Mouse (Mus musculus) gastrocnemius, postnatal 10 days (tissue): Measurements from ENCODE around the gene Kcnmb3. TPM values are rescaled to one million over a fixed set of nuclear protein-coding genes. Genes with fewer than 3 reads are reported as not detected.

Experiments
- DNase-seq: peaks from one replicate; pipeline ENCODE4 v3.0.0; 2021; ENCODE audit warnings: mixed read lengths
- total RNA-seq, 2 experiments: library from RNA; stranded (reverse); gene quantifications; 2 replicates each; pipeline ENCODE4 v1.2.3; 2021

Gene Kcnmb3
- total RNA-seq, 2 experiments from 2014 or later = 0.25 TPM; not detected in 1

DNA sequence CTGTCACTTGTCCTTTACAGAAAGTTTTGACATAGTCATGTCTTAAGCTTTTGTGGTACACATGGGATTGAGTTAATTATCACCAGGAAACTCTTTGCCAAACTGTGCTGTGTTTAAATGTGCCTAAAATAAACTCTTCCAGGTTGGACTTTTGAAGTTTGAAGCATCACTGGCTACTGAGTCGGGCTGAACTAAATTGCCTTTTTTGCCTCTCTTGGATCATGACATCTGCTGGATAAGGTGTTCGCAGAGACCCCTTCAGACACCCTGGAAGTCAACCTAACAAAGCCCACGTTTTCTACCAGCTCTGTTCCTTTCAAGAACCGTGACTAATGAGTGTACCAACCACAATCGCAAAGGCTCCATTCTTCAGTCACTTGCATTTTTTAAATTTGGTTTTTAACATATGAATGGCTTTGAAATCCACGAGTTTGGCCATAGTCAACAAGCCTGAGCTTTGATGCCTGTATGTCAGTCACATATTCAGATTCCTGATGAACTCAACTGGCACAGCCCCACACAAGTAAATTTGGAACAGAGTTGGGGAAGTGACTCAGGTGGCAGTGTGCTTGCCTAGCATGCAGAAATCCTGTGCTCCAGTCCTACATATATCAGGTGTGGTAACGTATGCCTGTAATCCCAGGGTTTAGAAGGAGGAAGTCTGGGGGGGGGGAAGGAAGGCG is 3.2 kb upstream of the Kcnmb3 start:
- DNase-seq = no peak

DNA sequence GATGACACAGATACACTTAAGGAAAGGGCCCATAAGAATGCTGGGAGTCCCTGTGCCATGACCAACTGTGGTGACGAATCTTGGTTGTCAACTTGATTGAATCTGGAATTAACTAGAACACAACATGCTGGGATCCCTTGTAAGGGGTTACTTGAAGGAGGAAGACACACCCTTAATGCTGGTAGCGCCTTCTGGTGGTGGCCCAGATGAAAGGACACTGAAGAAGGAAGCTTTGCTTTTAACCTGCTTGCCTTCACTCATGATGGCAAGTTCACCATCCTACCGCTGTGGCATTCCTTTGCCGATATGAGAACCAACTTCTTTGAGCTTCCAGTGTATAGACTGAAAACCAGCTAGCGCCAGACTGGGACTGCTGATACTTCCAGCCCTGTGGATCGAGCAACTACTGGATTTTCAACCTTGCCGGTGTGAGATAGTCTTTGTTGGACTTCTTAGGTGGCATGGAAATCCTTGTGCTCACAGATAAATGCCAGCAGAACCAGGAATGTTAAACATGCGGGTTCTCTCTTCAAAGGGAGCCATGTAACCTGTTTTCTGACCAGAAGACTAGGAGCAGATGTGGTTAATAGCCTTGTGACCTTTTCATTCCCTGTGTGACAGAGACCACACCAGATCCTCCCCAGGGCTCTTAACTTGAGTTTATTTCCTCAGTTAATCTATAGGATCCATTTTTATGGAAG is 2.5 kb upstream of the Kcnmb3 start:
- no peak for DNase-seq

DNA sequence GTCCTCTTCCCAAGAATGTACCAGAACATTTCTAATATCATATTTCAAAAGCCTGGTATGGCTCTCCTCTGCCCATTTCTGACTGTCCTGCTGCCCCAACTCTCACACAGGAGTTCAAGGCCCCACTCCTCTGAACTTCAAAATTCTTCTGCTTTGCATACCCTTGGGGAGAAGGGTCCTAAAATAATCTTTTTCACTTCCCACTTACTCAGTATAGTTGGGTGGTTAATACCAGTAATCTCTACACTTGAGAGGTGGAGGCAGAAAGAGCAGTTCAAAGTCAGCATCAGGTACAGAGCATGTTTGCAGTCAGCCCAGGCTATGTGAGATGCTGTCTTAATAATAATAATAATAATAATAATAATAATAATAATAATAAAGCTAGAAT is 1.1 kb downstream of the Kcnmb3 start:
- DNase-seq = no peak

DNA sequence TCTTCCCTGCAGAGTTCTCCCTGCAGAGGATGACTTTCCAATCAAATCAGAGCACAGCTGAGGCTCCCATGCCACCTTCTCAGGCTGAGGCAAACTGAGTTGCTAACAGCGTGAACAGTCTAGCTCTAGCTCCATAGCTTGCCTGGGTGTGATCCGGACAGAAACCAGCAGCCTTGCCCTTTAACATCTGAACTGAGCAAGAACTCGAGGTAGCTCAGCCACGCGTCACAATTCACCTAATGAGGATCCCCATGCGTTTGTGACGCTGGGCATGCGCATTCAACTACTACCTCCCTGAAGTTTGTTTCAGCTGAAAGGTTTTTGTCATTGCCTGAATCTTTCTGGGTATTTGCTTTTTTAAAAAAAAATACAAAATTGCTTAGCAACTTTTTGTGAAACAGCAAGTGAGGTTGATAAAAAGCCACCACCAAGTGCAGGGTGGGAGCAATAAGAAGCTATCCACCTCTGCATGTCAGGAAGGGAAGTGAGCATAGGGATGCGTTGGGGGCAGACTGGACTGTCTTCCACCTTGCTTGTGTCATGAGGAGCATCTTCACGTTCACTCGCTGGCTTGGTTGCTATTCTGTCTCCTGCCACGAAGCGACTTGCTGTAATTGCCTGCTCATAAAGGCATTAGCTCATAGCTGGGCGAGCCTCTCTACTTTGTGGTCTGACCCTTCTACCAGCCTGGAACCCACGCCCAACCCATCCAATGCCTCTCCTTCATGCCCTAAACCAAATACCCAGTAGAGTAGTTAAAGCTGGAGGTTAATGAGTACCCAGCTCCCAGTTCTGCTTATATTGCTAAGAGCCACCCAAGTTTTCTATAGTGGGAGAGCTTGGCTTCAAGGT is 1.7 kb downstream of the Kcnmb3 start:
- DNase-seq = no peak

DNA sequence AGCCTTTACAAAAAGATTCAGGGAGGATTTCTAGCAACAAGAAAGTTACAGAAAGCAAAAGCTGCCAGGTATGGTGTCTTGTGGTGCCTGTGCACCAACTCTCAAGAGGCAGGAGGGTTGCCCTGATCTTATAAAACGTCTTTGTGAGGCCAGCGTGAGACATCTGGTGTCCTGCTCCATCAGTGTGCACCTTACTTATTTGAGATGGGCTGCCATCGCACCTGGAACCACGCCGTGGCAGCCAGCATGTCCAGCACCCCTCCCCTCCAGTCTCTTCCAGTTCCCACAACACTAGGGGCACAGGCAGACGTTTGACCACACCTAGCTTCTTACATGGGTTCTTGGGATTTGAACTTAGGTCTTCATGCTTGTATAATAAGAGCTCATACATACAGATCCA is 3.9 kb downstream of the Kcnmb3 start:
- DNase-seq = no peak

DNA sequence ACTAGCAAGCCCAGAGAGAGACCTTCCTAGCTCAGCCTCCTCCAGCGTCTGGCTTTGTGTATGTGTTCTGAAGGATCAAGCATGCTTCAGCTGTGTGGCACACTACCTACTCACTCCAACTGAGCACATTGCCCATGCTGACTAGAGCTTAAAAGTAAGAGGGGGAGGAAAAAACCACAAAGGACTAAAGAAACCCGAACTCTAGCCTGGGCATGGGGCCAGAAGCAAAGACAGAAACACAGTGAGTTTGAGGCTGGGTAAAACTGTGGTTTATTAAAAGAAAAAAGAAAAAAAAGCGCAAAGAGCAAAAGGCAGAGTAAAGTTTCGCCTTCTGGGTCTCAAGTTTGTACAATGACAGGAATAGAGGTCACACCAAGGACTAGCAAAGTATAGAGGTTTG is 5.5 kb downstream of the Kcnmb3 start:
- DNase-seq = no peak

DNA sequence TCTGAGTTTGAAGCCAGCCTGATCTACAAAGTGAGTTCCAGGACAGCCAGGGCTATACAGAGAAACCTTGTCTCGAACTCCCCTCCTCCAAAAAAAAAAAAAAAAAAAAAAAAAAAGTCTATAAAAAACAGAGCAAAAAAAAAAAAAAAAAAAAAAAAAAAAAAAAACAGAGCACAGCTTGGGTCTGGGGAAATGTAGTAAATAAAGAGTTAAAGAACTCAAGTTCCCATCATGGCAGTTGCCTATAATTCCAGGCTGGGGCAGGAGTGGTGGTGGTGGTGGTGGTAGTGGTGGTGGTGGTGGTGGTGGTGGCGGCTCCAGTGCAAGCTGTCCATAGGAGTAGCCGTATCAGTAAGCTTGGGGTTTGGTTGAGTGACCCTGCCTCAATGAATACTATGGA is 9.0 kb downstream of the Kcnmb3 start:
- DNase-seq = no peak

DNA sequence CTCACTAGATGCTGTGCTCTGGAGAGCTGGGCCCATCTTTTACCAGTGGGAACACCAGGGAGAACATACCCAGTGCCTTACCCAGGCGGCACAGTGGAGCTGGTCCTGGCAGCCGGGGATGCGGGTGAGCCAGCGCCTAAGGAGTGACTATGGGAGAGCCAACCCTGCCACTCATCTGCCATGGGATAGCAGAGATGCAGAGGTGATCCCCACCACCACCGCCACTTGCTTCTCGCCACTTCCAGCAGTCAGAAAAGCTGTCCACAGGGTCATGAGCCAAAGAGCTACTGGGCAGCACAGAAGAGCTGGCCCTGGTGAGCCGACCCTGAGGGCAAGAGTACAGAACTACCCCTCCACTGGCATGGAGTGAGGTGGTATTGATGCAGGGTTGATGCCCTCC is 12.1 kb downstream of the Kcnmb3 start:
- no peak for DNase-seq

DNA sequence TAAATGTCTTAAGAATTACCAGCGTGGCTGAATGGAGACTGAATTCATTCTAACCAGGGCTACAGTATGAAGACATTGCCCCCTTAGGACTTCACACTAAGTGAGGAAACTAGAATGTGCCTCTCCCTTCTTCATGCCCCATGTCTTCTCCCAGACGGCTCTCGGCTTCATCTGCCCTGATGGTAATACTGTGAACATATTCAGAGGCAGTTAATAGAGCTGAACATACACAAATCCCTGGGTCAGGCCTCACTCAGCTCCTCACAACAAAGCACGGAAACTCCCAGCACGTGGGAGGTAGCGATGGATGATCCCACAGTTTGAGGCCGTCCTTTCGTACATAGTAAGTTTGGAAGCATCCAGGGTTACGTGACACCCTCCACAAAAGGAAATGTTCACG is 18.8 kb downstream of the Kcnmb3 start:
- no peak for DNase-seq

DNA sequence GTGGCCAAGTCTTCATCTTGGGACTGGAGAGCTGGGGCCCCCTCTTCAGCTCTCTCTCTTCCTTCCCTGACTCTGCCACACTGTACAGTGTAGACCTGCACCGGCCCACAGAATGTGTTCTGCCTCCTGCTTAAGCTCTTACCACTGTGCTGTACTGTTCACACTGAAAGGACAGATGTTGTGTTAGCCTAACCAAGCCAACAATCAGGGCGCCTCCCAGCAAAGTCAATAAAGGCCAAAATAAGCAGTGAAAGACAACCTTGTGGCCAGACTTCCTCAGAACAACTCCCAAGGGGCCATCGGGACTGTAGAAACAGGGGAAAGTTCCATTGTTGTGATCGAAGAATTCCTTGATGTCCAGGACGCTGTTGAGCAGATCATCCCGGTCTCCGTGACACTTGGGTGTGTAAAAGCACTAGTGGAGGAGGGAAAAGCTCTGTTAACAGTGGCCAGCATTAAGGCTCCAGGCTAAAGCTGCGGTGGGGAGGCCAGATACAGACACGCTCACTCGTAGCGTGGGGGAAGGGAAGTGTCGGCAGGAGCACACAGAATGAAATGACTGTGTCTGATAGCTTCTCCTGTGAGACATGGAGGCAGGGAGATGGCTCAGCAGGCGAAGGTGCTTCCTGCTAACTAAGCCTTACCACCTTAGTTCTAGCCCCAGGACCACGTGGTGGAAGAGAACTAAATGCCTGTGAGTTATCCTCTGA is 19.7 kb downstream of the Kcnmb3 start:
- no peak for DNase-seq

DNA sequence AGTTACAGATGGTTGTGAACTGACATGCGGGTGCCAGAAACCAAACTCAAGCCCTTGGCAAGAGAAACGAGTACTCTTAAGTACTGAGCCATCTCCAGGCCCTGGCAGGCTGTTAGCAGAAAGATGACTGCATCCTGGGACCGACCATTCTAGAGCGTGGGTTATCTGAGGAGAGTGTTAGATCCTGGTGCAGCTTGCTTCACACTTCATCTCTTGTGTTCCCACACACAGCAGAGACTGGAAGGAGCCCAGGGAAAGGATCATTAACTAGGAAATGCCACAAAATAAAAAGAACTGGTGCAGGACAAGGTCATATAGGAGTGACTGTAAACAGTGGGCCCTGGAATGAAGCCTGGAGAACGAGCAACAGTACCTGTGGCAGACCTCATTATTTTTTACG is 20.9 kb downstream of the Kcnmb3 start:
- peak; percentile 17 for DNase-seq

DNA sequence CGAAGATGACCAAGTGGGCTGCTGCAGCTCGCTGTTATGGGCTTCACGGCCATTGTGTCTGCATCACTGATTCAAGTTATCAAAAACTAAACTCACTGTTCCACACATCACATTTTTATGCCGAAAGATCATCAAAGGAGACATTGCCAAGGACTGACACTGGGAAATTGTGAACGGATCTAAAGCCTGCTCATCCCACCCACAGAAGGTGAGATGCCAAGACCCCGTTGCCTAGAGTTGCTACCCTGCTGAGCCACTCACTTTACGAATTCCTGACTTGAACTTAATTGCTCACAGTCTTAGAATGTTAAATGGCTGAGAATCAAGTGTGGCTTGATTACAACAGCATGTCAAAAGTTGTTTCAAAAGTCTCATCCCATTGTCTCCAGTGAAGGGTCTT is 21.6 kb downstream of the Kcnmb3 start:
- no peak for DNase-seq

DNA sequence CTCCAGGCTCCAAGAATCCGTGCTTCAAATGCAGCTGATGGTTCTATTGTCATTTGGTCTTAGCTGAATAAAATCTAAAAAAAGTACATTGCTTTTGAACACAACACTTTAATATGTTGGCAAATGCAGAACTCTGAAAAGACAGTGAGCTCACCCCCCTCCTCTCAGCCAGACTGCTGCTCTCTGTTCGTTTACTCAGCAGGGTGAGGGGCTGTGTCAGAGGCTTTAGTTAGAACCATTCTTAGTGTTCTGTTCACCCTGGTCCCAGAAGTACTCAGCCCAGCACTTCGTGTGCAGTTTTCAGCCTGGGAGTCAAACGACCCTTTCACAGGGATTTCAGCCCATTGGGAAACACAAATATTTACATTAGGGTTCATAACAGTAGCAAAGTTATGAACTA is 23.6 kb downstream of the Kcnmb3 start:
- no peak for DNase-seq

DNA sequence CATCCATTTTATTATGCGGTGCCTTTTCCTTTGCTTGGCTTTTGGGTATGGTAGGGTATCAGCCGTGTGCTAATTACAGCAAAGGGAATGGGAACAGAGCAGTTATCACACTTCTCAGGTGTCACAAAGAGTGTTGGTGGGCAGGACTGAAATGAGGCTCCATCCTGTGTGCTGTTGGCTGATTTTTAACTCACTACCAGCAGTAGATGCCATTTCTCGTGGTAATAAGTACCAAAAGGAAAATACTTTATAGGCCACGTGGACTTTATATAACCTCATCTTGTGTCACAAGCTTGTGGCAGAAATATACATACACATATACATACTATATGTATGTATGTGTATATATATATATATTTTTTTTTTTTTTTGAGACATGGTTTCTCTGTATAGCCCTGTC is 24.7 kb downstream of the Kcnmb3 start:
- DNase-seq = no peak

DNA sequence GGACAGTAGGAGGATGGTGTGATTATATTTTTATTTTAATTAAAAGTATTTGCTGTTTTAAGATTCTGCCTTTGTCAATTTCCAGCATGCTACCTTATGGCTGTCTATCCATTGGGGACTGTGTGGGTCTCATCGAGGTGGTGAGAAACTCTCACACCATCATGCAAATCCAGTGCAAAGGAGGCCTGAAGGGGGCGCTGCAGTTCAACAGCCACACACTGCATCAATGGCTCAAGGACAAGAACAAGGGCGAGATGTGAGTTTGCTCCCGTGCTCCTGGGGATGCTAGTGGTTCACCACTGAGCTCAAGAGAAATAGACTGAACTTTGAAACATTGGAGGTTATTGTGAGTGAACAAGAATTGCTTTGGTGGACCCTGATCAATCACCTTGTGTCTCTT is 32.3 kb downstream of the Kcnmb3 start:
- peak; percentile 58 for DNase-seq

DNA sequence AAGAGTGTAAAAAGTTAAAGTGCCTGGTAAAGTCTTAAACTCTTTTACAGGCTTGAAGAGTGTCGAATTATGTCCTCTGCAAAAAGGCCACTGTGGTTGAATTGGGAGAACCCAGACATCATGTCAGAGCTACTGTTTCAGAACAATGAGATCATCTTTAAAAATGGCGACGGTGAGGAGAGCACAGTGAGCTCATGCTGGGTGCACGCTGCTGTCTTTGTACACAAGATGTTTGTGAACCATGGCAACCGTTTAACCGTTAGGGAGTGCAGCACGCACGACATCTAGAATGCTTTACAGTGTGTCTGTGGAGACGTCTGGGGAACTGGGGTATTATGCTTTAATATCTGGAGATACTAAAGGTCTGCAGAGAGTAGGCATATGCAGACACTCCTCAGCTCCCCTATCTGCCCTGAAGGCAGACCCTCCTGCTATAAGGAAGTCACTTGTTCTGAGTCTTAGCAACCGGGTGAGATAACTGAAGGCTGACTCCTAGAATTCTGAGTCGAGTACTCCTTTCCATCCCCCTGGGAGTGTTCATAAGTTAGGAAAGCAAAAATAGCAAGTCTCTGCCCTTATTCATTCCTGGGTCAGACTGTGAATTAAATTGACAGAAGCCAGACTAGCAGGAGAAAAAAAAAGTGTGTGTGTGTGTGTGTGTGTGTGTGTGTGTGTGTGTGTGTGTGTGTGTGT is 37.6 kb downstream of the Kcnmb3 start:
- DNase-seq = no peak

DNA sequence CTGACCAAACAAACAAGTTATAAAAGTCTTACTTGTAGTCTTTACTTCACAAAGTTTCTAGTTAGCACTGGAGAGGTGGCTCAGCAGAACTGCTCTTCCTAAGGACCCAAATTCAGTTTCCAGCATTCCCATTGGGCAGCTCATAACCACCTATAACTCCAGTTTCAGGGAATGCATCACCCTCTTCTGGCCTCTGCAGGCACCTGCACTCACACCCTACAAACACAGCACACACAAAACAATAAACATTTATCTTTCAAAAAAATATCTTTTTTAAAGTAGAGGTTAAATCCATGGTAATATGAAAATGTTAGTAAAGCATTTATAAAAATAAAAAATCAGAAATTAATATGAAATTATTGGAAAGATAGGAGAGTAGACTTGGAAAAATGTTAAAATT is 50.3 kb downstream of the Kcnmb3 start:
- DNase-seq = no peak

DNA sequence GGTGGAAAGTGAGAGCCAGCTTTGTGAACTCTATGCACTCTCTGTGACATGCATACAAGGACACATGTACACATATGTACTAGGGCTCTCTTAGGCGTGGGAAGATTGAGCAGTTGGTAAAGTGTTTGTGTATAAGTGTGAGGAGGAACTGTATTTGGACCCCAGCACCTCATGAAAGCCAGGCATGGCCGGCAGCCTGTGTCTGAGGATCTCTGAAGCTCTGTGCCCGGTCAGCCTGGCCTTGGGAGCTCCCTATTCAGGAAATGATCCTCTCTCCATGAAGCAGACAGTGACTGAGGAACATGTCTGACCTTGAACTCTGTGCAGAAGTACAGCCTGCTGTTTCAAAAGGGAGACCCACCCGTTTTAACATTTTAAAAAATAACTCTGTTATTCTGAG is 53.3 kb downstream of the Kcnmb3 start:
- DNase-seq = no peak

DNA sequence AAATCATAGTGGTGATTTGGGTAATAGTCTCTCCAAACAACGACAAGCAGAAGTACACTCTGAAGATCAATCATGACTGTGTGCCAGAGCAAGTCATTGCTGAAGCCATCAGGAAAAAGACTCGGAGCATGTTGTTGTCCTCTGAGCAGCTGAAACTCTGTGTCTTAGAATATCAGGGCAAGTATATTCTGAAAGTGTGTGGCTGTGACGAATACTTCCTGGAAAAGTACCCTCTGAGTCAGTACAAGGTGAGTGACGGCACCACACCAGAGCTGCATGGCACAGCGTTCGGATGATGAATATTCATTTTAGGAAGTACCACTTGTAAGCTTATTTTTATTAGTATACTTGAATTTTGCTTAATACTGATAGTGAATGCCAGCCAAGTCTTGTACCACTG is 54.2 kb downstream of the Kcnmb3 start:
- no peak for DNase-seq

DNA sequence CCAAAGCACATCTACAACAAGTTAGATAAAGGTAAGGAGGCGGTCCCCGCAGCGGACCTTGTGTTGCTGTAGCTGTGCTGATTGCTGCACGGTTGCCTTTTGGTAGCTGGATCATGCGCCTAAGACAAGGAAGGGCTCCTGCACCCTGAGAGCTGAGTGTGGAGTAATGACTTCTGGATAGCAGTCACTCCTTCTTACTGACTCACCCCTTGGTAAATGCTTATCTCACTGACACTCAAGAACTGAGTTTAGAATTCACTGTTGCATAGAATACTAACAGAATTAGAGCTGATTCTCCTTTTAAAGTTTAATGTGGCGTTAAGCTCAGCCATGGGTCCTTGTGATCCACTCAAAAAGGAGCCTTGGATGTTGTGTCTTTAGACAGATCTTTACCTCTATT is 54.7 kb downstream of the Kcnmb3 start:
- no peak for DNase-seq

DNA sequence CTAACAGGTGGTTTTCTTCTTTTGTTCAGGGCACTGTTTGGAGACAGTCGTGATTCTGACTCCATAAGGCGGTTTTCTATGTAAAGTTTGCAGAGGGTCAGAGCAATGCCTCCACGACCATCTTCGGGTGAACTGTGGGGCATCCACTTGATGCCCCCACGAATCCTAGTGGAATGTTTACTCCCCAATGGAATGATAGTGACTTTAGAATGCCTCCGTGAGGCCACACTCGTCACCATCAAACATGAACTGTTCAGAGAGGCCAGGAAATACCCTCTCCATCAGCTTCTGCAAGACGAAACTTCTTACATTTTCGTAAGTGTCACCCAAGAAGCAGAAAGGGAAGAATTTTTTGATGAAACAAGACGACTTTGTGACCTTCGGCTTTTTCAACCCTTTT is 55.9 kb downstream of the Kcnmb3 start:
- no peak for DNase-seq

DNA sequence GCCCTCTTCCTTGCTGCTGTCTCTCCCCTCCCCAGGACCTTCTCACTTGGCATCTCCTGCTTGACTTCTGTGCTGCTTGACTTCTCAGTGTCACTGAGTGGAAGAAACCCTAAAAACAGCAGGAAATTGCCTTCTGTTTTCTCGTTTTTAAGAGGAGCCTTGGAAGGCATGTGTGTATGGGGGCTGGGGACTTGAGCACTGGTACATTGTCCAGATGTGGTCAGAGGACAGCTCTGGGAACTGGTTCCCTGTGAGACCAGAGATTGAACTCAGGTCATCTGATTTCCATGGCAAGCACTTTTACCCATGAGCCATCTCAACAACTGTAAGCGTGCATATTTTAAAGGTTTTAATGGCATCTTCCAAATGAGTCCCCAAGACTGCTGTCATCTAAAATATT is 58.0 kb downstream of the Kcnmb3 start:
- DNase-seq = no peak
